Mouse (Mus musculus) gastrocnemius, postnatal 10 days (tissue): ENCODE measurements around the gene Glrp1. TPM values are rescaled to one million over a fixed set of nuclear protein-coding genes. Genes with fewer than 3 reads are reported as not detected.

Experiments used
- DNase-seq: peaks from one replicate; pipeline ENCODE4 v3.0.0; 2021; ENCODE audit warnings: mixed read lengths
- total RNA-seq, 2 experiments: library from RNA; stranded (reverse); gene quantifications; 2 replicates each; pipeline ENCODE4 v1.2.3; 2021

Gene Glrp1
- total RNA-seq, 2 experiments from 2014 or later, result not detected

GRCm38 (mm10) chr1:88492415-88492814 is 17.5 kb downstream of the Glrp1 start:
- no peak for DNase-seq

- DNase-seq, result no peak
Measured at GRCm38 (mm10) chr1:88491617-88492378, 18.1 kb downstream of the Glrp1 start.

GRCm38 (mm10) chr1:88490164-88490563 is 19.7 kb downstream of the Glrp1 start:
- no peak for DNase-seq

GRCm38 (mm10) chr1:88488957-88489356 is 20.9 kb downstream of the Glrp1 start:
- no peak for DNase-seq

GRCm38 (mm10) chr1:88486336-88486735 is 23.5 kb downstream of the Glrp1 start:
- no peak for DNase-seq

- DNase-seq, result no peak
Measured at GRCm38 (mm10) chr1:88484059-88484458, 25.8 kb downstream of the Glrp1 start.

GRCm38 (mm10) chr1:88482142-88483099 is 27.4 kb downstream of the Glrp1 start:
- no peak for DNase-seq

GRCm38 (mm10) chr1:88480594-88480993 is 29.3 kb downstream of the Glrp1 start:
- no peak for DNase-seq

GRCm38 (mm10) chr1:88478205-88478604 is 31.7 kb downstream of the Glrp1 start:
- no peak for DNase-seq

- no peak for DNase-seq
Measured at GRCm38 (mm10) chr1:88476554-88477085, 33.2 kb downstream of the Glrp1 start.

GRCm38 (mm10) chr1:88475502-88475953 is 34.3 kb downstream of the Glrp1 start:
- DNase-seq, result no peak

- DNase-seq, result peak; percentile 41
Measured at GRCm38 (mm10) chr1:88474598-88474997, 35.3 kb downstream of the Glrp1 start.

GRCm38 (mm10) chr1:88473899-88474298 is 36.0 kb downstream of the Glrp1 start:
- no peak for DNase-seq

GRCm38 (mm10) chr1:88472258-88472657 is 37.6 kb downstream of the Glrp1 start:
- no peak for DNase-seq

- DNase-seq, result no peak
Measured at GRCm38 (mm10) chr1:88469746-88470145, 40.1 kb downstream of the Glrp1 start.

- DNase-seq, result no peak
Measured at GRCm38 (mm10) chr1:88468335-88468734, 41.5 kb downstream of the Glrp1 start.

GRCm38 (mm10) chr1:88467866-88468265 is 42.0 kb downstream of the Glrp1 start:
- DNase-seq, result no peak

GRCm38 (mm10) chr1:88466325-88467064 is 43.4 kb downstream of the Glrp1 start:
- DNase-seq, result no peak

- DNase-seq, result no peak
Measured at GRCm38 (mm10) chr1:88465722-88466121, 44.1 kb downstream of the Glrp1 start.

- DNase-seq, result no peak
Measured at GRCm38 (mm10) chr1:88464109-88464905, 45.6 kb downstream of the Glrp1 start.

- DNase-seq, result no peak
Measured at GRCm38 (mm10) chr1:88463241-88463640, 46.6 kb downstream of the Glrp1 start.
